8 mouse cellular contexts compared by ENCODE assay signal in the genomic region with DNA sequence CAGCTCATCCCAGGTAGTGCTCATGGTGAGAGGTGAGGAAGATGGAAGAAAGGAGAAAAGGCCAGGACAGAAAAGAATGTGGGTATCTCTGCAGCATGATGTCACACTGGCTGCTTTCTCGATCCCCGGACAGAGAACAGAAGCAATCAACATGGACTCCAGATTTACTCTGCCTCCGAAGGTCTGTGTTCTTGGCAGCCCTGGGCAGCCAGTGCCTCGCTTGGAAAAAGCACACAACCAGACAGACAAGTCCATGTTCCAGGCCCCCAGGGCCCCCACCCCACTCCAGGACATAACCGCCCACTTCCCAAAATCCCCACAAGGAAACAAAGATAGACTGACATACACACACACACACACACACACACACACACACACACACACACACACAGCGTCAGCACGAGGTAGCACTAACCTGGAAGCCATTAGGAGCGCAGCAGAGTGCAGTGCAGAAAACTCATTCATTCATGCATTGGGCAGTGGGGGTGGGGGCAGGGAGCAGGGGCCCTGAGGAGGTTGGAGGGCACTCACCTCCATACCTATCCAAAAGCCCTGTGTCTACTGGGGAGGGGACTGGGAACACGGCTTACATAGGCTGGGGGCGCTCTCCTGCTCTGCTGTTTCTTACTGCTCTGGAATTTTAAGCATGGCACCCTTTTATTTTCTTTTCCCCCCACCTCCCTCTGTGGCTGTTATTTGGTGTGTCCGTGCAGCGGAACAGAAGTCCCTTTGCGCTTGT.
DNase-seq lines count a peak whose midpoint lies in the region; ATAC-seq lines count a peak whose summit lies in the region.

No protein-coding gene starts in this region.

- H3K4me1 ChIP-seq in forebrain, embryonic 16.5 days (replicated peaks; ENCODE audit: control insufficient read depth, insufficient read depth, low read length): peaks cover 53% of the 10 kb centered on the region
- no peaks in the 10 kb centered on the region for H3K4me1 ChIP-seq in liver, embryonic 16.5 days (ENCODE audit: control insufficient read depth, low read depth, low read length)

- ATAC-seq in forebrain, embryonic 16.5 days: peak; percentile 57
- no peak for ATAC-seq in liver, embryonic 16.5 days (ENCODE audit: low read depth)

- H3K9me3 ChIP-seq in forebrain, embryonic 16.5 days (ENCODE audit: control insufficient read depth, low read length): no peaks in the 10 kb centered on the region
- H3K9me3 ChIP-seq in liver, embryonic 16.5 days (replicated peaks; ENCODE audit: control insufficient read depth, low read length): no peaks in the 10 kb centered on the region

- H3K4me2 ChIP-seq in forebrain, embryonic 16.5 days (ENCODE audit: low read length): peak overlapping the region; percentile 58
- H3K4me2 ChIP-seq in liver, embryonic 16.5 days (ENCODE audit: low read depth, low read length): peak overlapping the region; percentile 17

- H3K36me3 ChIP-seq in forebrain, embryonic 16.5 days (ENCODE audit: control insufficient read depth, insufficient read depth): no peaks in the 10 kb centered on the region
- H3K36me3 ChIP-seq in liver, embryonic 16.5 days (ENCODE audit: control insufficient read depth, insufficient read depth): no peaks in the 10 kb centered on the region

- peak overlapping the region; percentile 96 for H3K27ac ChIP-seq in forebrain, embryonic 16.5 days (ENCODE audit: low read length)
- no peak overlapping the region for H3K27ac ChIP-seq in liver, embryonic 16.5 days (ENCODE audit: low read length)

- intact Hi-C loops in heart, postnatal 25 days (cut with DNase I): loop anchor here (5.0 kb wide), 1 partner anchor 47 kb away; no protein-coding TSS in a partner anchor

- WGBS in forebrain, embryonic 16.5 days: 6% methylated on average over 13 of the region's 13 CpGs
- WGBS in liver, embryonic 16.5 days (ENCODE audit: insufficient replicate concordance): 37% methylated on average over 12 of the region's 13 CpGs

- DNase-seq in kidney, postnatal 4 days: peak; percentile 20 to 54
- no peak for DNase-seq in kidney, postnatal 10 days
- DNase-seq in cerebellum, adult 8-10 months: peak; percentile 61
- no peak for DNase-seq in adipocyte (ENCODE audit: low spot score)
- DNase-seq in gastrocnemius, postnatal 25 days: no peak
- no peak for DNase-seq in heart, postnatal 25 days (ENCODE audit: low spot score)

- H3K4me3 ChIP-seq in forebrain, embryonic 16.5 days (replicated peaks; ENCODE audit: low read length): peak overlapping the region; percentile 43
- no peak overlapping the region for H3K4me3 ChIP-seq in liver, embryonic 16.5 days (ENCODE audit: low read depth, low read length)

- no peaks in the 10 kb centered on the region for H3K27me3 ChIP-seq in forebrain, embryonic 16.5 days (replicated peaks; ENCODE audit: control insufficient read depth, insufficient read depth, low read length)
- H3K27me3 ChIP-seq in liver, embryonic 16.5 days (ENCODE audit: control insufficient read depth, insufficient read depth, low read depth, low read length): no peaks in the 10 kb centered on the region

- peak overlapping the region; percentile 62 for H3K9ac ChIP-seq in forebrain, embryonic 16.5 days (replicated peaks; ENCODE audit: low read depth, low read length)
- H3K9ac ChIP-seq in liver, embryonic 16.5 days (ENCODE audit: low read depth, low read length): no peak overlapping the region

Comparison
In these comparisons a context has a peak if more than half of its experiments do, and no peak if none do; other contexts are left out.
1. DNase-seq: peak in kidney, postnatal 4 days (2 of 2) and cerebellum, adult 8-10 months (single experiment); none in kidney, postnatal 10 days (single experiment), adipocyte (single experiment), gastrocnemius, postnatal 25 days (single experiment) and heart, postnatal 25 days (single experiment).